Mouse (Mus musculus): Measurements from ENCODE around the gene Tmem156. TPM values are rescaled to one million over a fixed set of nuclear protein-coding genes. Genes with fewer than 3 reads are reported as not detected.

The Tmem156 gene
- polyA plus RNA-seq, 1 experiment from 2014 or later = 0.72 TPM

- peaks cover 20% of the 10 kb centered on the region; the same call in 1 of the 2 replicates for H3K36me3 ChIP-seq (ENCODE audit: control insufficient read depth, insufficient read depth, low read length)
- no peak for ATAC-seq (ENCODE audit: insufficient number of reproducible peaks, insufficient read depth, low FRiP score, low read depth)
- H3K9me3 ChIP-seq (ENCODE audit: control insufficient read depth, low read depth, low read length) = no peaks in the 10 kb centered on the region
- WGBS = 84% methylated on average over 3 of the region's 3 CpGs
- no peak overlapping the region for H3K9ac ChIP-seq (replicated peaks; ENCODE audit: low read depth, low read length)
- no peak overlapping the region for H3K27ac ChIP-seq (ENCODE audit: low read length)
- no peak overlapping the region for H3K4me2 ChIP-seq (replicated peaks; ENCODE audit: low read depth, low read length)
- no peaks in the 10 kb centered on the region for H3K4me1 ChIP-seq (ENCODE audit: control insufficient read depth, insufficient read depth, low read length)
- H3K27me3 ChIP-seq (ENCODE audit: control insufficient read depth, insufficient read depth, low read length) = no peaks in the 10 kb centered on the region
- no peak overlapping the region for H3K4me3 ChIP-seq (ENCODE audit: low read depth, low read length)
Measured at GRCm38 (mm10) chr5:65015508-65015907, 76.4 kb downstream of the Tmem156 start.

DNA sequence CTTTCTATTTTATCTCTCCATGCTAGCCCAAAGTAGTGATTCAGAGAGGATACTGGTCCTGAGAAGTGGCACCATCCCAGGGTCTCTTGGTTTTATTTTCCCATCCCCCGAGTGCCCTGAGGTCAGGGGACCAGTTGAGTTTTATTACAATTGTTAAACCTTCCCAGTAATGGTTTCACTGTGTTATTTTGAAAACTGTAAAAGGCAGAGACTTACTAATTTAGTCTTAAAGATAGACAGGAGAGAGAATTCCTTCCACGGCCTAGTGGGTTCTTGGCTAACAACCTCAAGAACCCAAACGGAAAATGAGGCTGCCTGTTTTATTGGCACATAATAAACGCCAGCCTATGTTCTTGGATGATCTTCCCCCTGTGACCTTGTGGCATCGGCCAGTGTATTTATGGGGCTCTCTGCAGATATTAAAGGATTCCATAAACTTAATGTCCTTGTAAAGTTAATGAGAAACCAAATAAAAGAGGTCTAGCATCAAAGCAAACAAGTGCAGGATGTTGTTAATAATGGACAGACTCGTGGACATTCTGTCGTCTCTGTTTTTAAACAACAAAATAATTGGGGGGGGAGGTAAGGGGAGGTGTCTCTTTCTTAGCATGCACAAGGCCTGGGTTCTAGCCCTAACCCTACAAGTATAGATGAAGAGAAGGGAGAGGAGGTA is 79.9 kb downstream of the Tmem156 start:
- H3K4me3 ChIP-seq (ENCODE audit: low read depth, low read length) = no peak overlapping the region
- H3K4me1 ChIP-seq (ENCODE audit: control insufficient read depth, insufficient read depth, low read length) = no peaks in the 10 kb centered on the region
- H3K27me3 ChIP-seq (ENCODE audit: control insufficient read depth, insufficient read depth, low read length) = no peaks in the 10 kb centered on the region
- H3K9ac ChIP-seq (replicated peaks; ENCODE audit: low read depth, low read length) = no peak overlapping the region
- H3K27ac ChIP-seq (ENCODE audit: low read length) = no peak overlapping the region
- peaks cover 26% of the 10 kb centered on the region; the same call in 1 of the 2 replicates for H3K36me3 ChIP-seq (ENCODE audit: control insufficient read depth, insufficient read depth, low read length)
- H3K9me3 ChIP-seq (ENCODE audit: control insufficient read depth, low read depth, low read length) = no peaks in the 10 kb centered on the region
- H3K4me2 ChIP-seq (replicated peaks; ENCODE audit: low read depth, low read length) = no peak overlapping the region
- WGBS = 79% methylated on average over 7 of the region's 7 CpGs
- no peak for ATAC-seq (ENCODE audit: insufficient number of reproducible peaks, insufficient read depth, low FRiP score, low read depth)

GRCm38 (mm10) chr5:65006011-65006491 is 85.9 kb downstream of the Tmem156 start:
- no peak overlapping the region for H3K27ac ChIP-seq (ENCODE audit: low read length)
- no peaks in the 10 kb centered on the region for H3K4me1 ChIP-seq (ENCODE audit: control insufficient read depth, insufficient read depth, low read length)
- H3K4me3 ChIP-seq (ENCODE audit: low read depth, low read length) = no peak overlapping the region
- no peaks in the 10 kb centered on the region for H3K27me3 ChIP-seq (ENCODE audit: control insufficient read depth, insufficient read depth, low read length)
- H3K9ac ChIP-seq (replicated peaks; ENCODE audit: low read depth, low read length) = no peak overlapping the region
- no peaks in the 10 kb centered on the region for H3K9me3 ChIP-seq (ENCODE audit: control insufficient read depth, low read depth, low read length)
- H3K36me3 ChIP-seq (ENCODE audit: control insufficient read depth, insufficient read depth, low read length) = peaks cover 22% of the 10 kb centered on the region; the same call in 1 of the 2 replicates
- no peak overlapping the region for H3K4me2 ChIP-seq (replicated peaks; ENCODE audit: low read depth, low read length)
- ATAC-seq (ENCODE audit: insufficient number of reproducible peaks, insufficient read depth, low FRiP score, low read depth) = no peak
- WGBS = 33% methylated on average over 4 of the region's 4 CpGs

DNA sequence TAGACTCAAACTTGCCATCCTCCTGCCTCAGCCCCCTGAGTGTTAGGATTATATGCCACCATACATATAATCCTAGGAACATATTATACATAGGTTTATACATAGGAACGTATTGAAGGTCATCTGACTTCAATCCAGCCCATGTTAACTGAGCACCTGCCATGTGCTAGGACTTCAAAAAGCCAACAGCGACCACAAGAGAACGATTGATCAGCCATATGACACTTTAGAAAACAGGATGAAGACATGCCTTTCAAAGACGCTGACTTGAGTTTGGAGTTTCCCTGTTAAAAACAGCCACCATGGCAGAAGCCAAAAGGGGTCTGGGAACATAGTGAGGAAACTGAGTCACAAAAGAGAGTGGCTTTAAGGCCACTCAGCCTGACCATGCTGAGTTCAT is 86.7 kb downstream of the Tmem156 start:
- ATAC-seq (ENCODE audit: insufficient number of reproducible peaks, insufficient read depth, low FRiP score, low read depth) = no peak
- H3K4me1 ChIP-seq (ENCODE audit: control insufficient read depth, insufficient read depth, low read length) = no peaks in the 10 kb centered on the region
- no peak overlapping the region for H3K4me3 ChIP-seq (ENCODE audit: low read depth, low read length)
- H3K4me2 ChIP-seq (replicated peaks; ENCODE audit: low read depth, low read length) = no peak overlapping the region
- H3K9ac ChIP-seq (replicated peaks; ENCODE audit: low read depth, low read length) = no peak overlapping the region
- 92% methylated on average over 4 of the region's 4 CpGs for WGBS
- peaks cover 16% of the 10 kb centered on the region; the same call in 1 of the 2 replicates for H3K36me3 ChIP-seq (ENCODE audit: control insufficient read depth, insufficient read depth, low read length)
- H3K27ac ChIP-seq (ENCODE audit: low read length) = no peak overlapping the region
- no peaks in the 10 kb centered on the region for H3K27me3 ChIP-seq (ENCODE audit: control insufficient read depth, insufficient read depth, low read length)
- no peaks in the 10 kb centered on the region for H3K9me3 ChIP-seq (ENCODE audit: control insufficient read depth, low read depth, low read length)

Other genes starting within 250 kb of the Tmem156 start
- 0.91 and 1.6 TPM in 2 replicates for gene Tlr1, start 158.6 kb downstream of the Tmem156 start, polyA plus RNA-seq (2014; fragmentation: Nextera tagmentation; extraction: Ambion mirVana)
- 0.90 and 1.6 TPM in 2 replicates for gene Tlr6, start 132.0 kb downstream of the Tmem156 start, polyA plus RNA-seq (2014; fragmentation: Nextera tagmentation; extraction: Ambion mirVana)
- 50.2 and 56.0 TPM in 2 replicates for gene Fam114a1, start 122.1 kb downstream of the Tmem156 start, polyA plus RNA-seq (2014; fragmentation: Nextera tagmentation; extraction: Ambion mirVana)
- 16.5 and 20.5 TPM in 2 replicates for gene Klhl5, start 15.4 kb upstream of the Tmem156 start, polyA plus RNA-seq (2014; fragmentation: Nextera tagmentation; extraction: Ambion mirVana)
- 10.4 and 10.6 TPM in 2 replicates for gene Wdr19, start 107.6 kb upstream of the Tmem156 start, polyA plus RNA-seq (2014; fragmentation: Nextera tagmentation; extraction: Ambion mirVana)
- gene Rfc1, start 243.5 kb upstream of the Tmem156 start, polyA plus RNA-seq (2014; fragmentation: Nextera tagmentation; extraction: Ambion mirVana) = 108 and 113 TPM in 2 replicates

All from stomach, embryonic 14.5 days (tissue).